20 mouse cellular contexts compared by ENCODE assay signal in genomic region chr12:15161864-15162263, GRCm38 (mm10).
"Had no signal": no experiment of that assay in that cellular context is flagged by ENCODE, and none has a peak within 500 bp of the region (broad histone marks: within the 10 kb centered on the region; RNA-seq: fewer than 3 reads in every experiment).

No protein-coding gene starts in this region.

- H3K4me2 ChIP-seq: intestine, embryonic 15.5 days; kidney, embryonic 15.5 days; liver, embryonic 13.5 days; neural tube, embryonic 13.5 days had no signal

- H3K27ac ChIP-seq: intestine, embryonic 15.5 days; kidney, embryonic 15.5 days; left cerebral cortex, adult 2 months; liver, embryonic 13.5 days; neural tube, embryonic 13.5 days; stomach, postnatal 0 days had no signal

- DNase-seq: kidney, adult 11 months; kidney, adult 8-10 months; kidney, postnatal 10 days; kidney, postnatal 36 days; layer of hippocampus, postnatal 36 days; liver, embryonic 13.5 days; lung, adult 2 months; lung, postnatal 14 days; lung, postnatal 4 days; right cerebral cortex, adult 18-20 months; right cerebral cortex, postnatal 14 days; right cerebral cortex, postnatal 4 days; thymus, adult 2 months; thymus, postnatal 14 days; thymus, postnatal 4 days had no signal

- H3K9ac ChIP-seq: intestine, embryonic 15.5 days; kidney, embryonic 15.5 days; liver, embryonic 13.5 days; neural tube, embryonic 13.5 days had no signal

- H3K4me1 ChIP-seq: intestine, embryonic 15.5 days; kidney, embryonic 15.5 days; liver, embryonic 13.5 days; neural tube, embryonic 13.5 days had no signal

- H3K9me3 ChIP-seq: intestine, embryonic 15.5 days; kidney, embryonic 15.5 days had no signal

- H3K4me3 ChIP-seq: intestine, embryonic 15.5 days; kidney, embryonic 15.5 days; left cerebral cortex, adult 2 months; liver, embryonic 13.5 days; neural tube, embryonic 13.5 days had no signal

- H3K27me3 ChIP-seq: intestine, embryonic 15.5 days; kidney, embryonic 15.5 days; liver, embryonic 13.5 days; neural tube, embryonic 13.5 days had no signal

- H3K36me3 ChIP-seq: intestine, embryonic 15.5 days; kidney, embryonic 15.5 days; liver, embryonic 13.5 days; neural tube, embryonic 13.5 days had no signal
